Mouse (Mus musculus) midbrain, embryonic 14.5 days (tissue): ENCODE results near the gene Crtam. TPM values are rescaled to one million over a fixed set of nuclear protein-coding genes. Genes with fewer than 3 reads are reported as not detected.
A peak's percentile ranks its signal among the peaks of the same experiment; 100 is the strongest.

Experiments used
- ATAC-seq: fragments of 200-750 bp; cut with Nextera tagmentation; 2 replicates; pipeline ENCODE4 v1.8.0; 2017; ENCODE audit warnings: moderate number of reproducible peaks, moderate library complexity; ENCODE audit not compliant: low FRiP score, low TSS enrichment
- DNase-seq: peaks from one replicate; pipeline ENCODE4 v3.0.0-alpha.2; 2015
- H3K27ac ChIP-seq: fragments of 300-500 bp; sonication (generic); replicated peaks from 2 replicates; pipeline ENCODE4 v1.5.1; 2014; ENCODE audit warnings: mild to moderate bottlenecking, low read depth, low read length, moderate library complexity
- H3K27me3 ChIP-seq: fragments of 300-500 bp; sonication (generic); 2 replicates; pipeline ENCODE4 v1.6.1; 2014; ENCODE audit warnings: low read length, control low read depth, mixed read lengths; ENCODE audit not compliant: control insufficient read depth, insufficient read depth
- H3K36me3 ChIP-seq: fragments of 300-500 bp; sonication (generic); 2 replicates; pipeline ENCODE4 v1.6.1; 2014; ENCODE audit warnings: low read length, control low read depth; ENCODE audit not compliant: control insufficient read depth, insufficient read depth
- H3K4me1 ChIP-seq: fragments of 300-500 bp; sonication (generic); 2 replicates; pipeline ENCODE4 v1.6.1; 2014; ENCODE audit warnings: mild to moderate bottlenecking, antibody characterized with exemption, low read length, control low read depth; ENCODE audit not compliant: control insufficient read depth, insufficient read depth
- H3K4me2 ChIP-seq: fragments of 300-500 bp; sonication (generic); 2 replicates; pipeline ENCODE4 v1.6.1; 2014; ENCODE audit warnings: mild to moderate bottlenecking, low read length, moderate library complexity
- H3K4me3 ChIP-seq: fragments of 300-500 bp; sonication (generic); replicated peaks from 2 replicates; pipeline ENCODE4 v1.5.1; 2014; ENCODE audit warnings: low read depth, low read length
- H3K9ac ChIP-seq: fragments of 300-500 bp; sonication (generic); replicated peaks from 2 replicates; pipeline ENCODE4 v1.6.1; 2014; ENCODE audit warnings: mild to moderate bottlenecking, low read length, moderate library complexity
- H3K9me3 ChIP-seq: fragments of 300-500 bp; sonication (generic); 2 replicates; pipeline ENCODE4 v1.6.1; 2016; ENCODE audit warnings: low read length, control low read depth, mixed read lengths; ENCODE audit not compliant: control insufficient read depth
- WGBS: fragments of 180-500 bp; shearing (Covaris S2); extraction: QIAGEN DNeasy Blood & Tissue Kit; methylation state at CpG from one replicate; pipeline ENCODE4 v1.1.7; 2014; 5-methylcytosine and 5-hydroxymethylcytosine counted together
- polyA plus RNA-seq: library from polyadenylated mRNA; unstranded; fragments of >200 nt; fragmentation: Nextera tagmentation; extraction: Ambion mirVana; gene quantifications from 2 replicates; pipeline ENCODE4 v1.2.1, GENCODE M21; 2014

Gene Crtam
- polyA plus RNA-seq, 1 experiment from 2014 or later: 0.18 TPM

DNA sequence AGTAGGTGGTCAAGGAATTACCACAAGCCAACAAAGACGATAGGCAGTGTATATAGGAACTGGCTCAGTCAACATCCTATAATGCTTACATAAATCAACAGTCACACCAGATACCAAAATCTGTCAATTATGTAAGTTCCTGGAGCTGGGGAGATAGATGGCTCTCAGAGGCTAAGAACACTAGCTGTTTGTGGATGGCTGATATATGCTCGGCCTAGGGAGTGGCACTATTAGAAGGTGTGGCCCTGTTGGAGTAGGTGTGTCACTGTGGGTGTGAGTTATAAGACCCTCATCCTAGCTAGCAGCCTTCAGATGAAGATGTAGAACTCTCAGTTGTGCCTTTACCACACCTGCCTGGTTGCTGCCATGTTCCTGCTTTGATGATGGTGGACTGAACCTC lies 43.2 kb upstream of the Crtam start:
- no peak for ATAC-seq

GRCm38 (mm10) chr9:41044626-41045025 lies 40.2 kb upstream of the Crtam start:
- H3K36me3 ChIP-seq: no peaks in the 10 kb centered on the region
- no peak overlapping the region for H3K9ac ChIP-seq
- no peak overlapping the region for H3K4me2 ChIP-seq
- ATAC-seq (no peak), DNase-seq (peak; percentile 86)
- no peaks in the 10 kb centered on the region for H3K27me3 ChIP-seq
- no peaks in the 10 kb centered on the region for H3K9me3 ChIP-seq
- WGBS: 16% methylated on average over 3 of the region's 3 CpGs
- no peaks in the 10 kb centered on the region for H3K4me1 ChIP-seq
- no peak overlapping the region for H3K4me3 ChIP-seq
- H3K27ac ChIP-seq: no peak overlapping the region

More for the DNA sequence above, 43.2 kb upstream of the Crtam start:
- no peak overlapping the region for H3K4me3 ChIP-seq
- H3K9ac ChIP-seq: no peak overlapping the region
- H3K4me2 ChIP-seq: no peak overlapping the region
- H3K27ac ChIP-seq: no peak overlapping the region
- 94% methylated on average over 2 of the region's 2 CpGs for WGBS
- DNase-seq: no peak
- no peaks in the 10 kb centered on the region for H3K9me3 ChIP-seq
- no peaks in the 10 kb centered on the region for H3K36me3 ChIP-seq
- no peaks in the 10 kb centered on the region for H3K27me3 ChIP-seq
- H3K4me1 ChIP-seq: peaks cover 9% of the 10 kb centered on the region

- Histone ChIP-seq H3K27me3 (no peaks in the 10 kb centered on the region), H3K27ac (no peak overlapping the region), H3K4me2 (no peak overlapping the region), H3K4me1 (no peaks in the 10 kb centered on the region), H3K4me3 (no peak overlapping the region), H3K9me3 (no peaks in the 10 kb centered on the region), H3K9ac (no peak overlapping the region), H3K36me3 (no peaks in the 10 kb centered on the region)
- 76% methylated on average over 5 of the region's 5 CpGs for WGBS
- DNase-seq (no peak), ATAC-seq (no peak)
Measured at GRCm38 (mm10) chr9:41043641-41044040, 39.2 kb upstream of the Crtam start.

DNA sequence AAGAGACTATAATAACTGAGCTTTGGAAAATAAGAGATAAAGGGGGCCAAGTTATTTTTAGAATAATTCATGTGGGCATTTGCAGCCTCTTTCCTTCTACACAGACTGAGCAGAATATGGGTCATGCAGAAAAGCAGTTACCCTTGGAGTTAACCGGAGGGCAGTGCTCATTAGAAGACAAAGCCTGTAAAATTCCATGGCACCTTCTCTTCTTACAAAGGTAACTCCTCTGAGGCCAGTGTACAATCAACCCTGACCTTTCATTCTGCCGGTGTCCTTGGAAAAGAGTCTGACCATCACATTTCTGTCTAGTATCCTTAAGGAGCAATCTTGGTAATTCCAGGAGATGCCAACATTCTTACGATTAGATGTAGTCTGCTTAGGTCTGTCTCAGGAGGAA lies 37.0 kb upstream of the Crtam start:
- no peaks in the 10 kb centered on the region for H3K9me3 ChIP-seq
- ATAC-seq: no peak
- no peaks in the 10 kb centered on the region for H3K27me3 ChIP-seq
- H3K4me2 ChIP-seq: no peak overlapping the region
- no peak overlapping the region for H3K9ac ChIP-seq
- WGBS: 90% methylated on average over 3 of the region's 3 CpGs
- DNase-seq: no peak
- no peaks in the 10 kb centered on the region for H3K36me3 ChIP-seq
- no peaks in the 10 kb centered on the region for H3K4me1 ChIP-seq
- H3K4me3 ChIP-seq: no peak overlapping the region
- H3K27ac ChIP-seq: no peak overlapping the region

DNA sequence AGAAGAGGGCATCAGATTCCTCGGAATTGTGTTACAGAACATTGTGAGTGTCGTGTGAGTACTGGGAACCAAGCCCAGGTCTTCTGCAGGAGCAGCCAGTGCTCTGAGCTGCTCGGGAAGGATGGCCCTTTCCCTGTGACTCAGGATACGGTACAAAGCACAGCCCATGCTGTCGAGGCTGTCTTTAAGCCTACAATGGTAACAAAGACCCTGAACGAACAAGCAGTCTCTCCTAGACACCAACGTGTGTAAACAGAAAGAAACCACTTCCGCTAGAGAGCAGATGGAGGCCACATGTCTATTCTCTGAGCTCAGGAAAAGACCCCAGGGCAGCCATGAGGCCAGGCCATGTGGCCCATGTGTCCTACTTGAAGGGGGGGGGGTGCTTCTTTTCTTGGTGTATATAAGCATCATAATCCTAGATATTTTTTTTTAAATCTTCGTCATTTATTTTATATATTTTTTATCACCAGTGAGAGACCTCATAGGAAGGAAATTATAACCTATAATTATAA lies 33.8 kb upstream of the Crtam start:
- no peaks in the 10 kb centered on the region for H3K9me3 ChIP-seq
- ATAC-seq (no peak), DNase-seq (no peak)
- no peak overlapping the region for H3K9ac ChIP-seq
- H3K27me3 ChIP-seq: no peaks in the 10 kb centered on the region
- 62% methylated on average over 9 of the region's 9 CpGs for WGBS
- H3K36me3 ChIP-seq: no peaks in the 10 kb centered on the region
- no peak overlapping the region for H3K4me2 ChIP-seq
- H3K4me3 ChIP-seq: no peak overlapping the region
- no peak overlapping the region for H3K27ac ChIP-seq
- 0 out of 2 replicates have a peak, but pooled peaks cover 3% of the 10 kb centered on the region for H3K4me1 ChIP-seq

GRCm38 (mm10) chr9:41031590-41032489 lies 27.4 kb upstream of the Crtam start:
- DNase-seq (peak; percentile 73), ATAC-seq (peak; percentile 66)
- Histone ChIP-seq H3K9me3 (no peaks in the 10 kb centered on the region), H3K27me3 (no peaks in the 10 kb centered on the region), H3K4me1 (0 out of 2 replicates have a peak, but pooled peaks cover 3% of the 10 kb centered on the region), H3K36me3 (no peaks in the 10 kb centered on the region), H3K4me3 (no peak overlapping the region), H3K4me2 (peak overlapping the region; percentile 11), H3K9ac (no peak overlapping the region), H3K27ac (peak overlapping the region; percentile 84)
- 32% methylated on average over 18 of the region's 18 CpGs for WGBS

- Histone ChIP-seq H3K4me2 (no peak overlapping the region), H3K36me3 (no peaks in the 10 kb centered on the region), H3K4me3 (no peak overlapping the region), H3K4me1 (0 out of 2 replicates have a peak, but pooled peaks cover 3% of the 10 kb centered on the region), H3K27ac (no peak overlapping the region), H3K9me3 (no peaks in the 10 kb centered on the region), H3K9ac (no peak overlapping the region), H3K27me3 (no peaks in the 10 kb centered on the region)
- whole genome bisulfite sequencing: 75% methylated on average over 6 of the region's 6 CpGs
- peak; percentile 50 for DNase-seq
- ATAC-seq: no peak
Measured at GRCm38 (mm10) chr9:41029827-41030226, 25.4 kb upstream of the Crtam start.

GRCm38 (mm10) chr9:41028470-41028869 lies 24.0 kb upstream of the Crtam start:
- H3K9me3 ChIP-seq: no peaks in the 10 kb centered on the region
- DNase-seq: peak; percentile 70
- no peak overlapping the region for H3K9ac ChIP-seq
- no peak overlapping the region for H3K27ac ChIP-seq
- no peaks in the 10 kb centered on the region for H3K27me3 ChIP-seq
- H3K36me3 ChIP-seq: no peaks in the 10 kb centered on the region
- ATAC-seq: no peak
- no peak overlapping the region for H3K4me2 ChIP-seq
- H3K4me3 ChIP-seq: no peak overlapping the region
- H3K4me1 ChIP-seq: no peaks in the 10 kb centered on the region
- WGBS: 43% methylated on average over 5 of the region's 5 CpGs

DNA sequence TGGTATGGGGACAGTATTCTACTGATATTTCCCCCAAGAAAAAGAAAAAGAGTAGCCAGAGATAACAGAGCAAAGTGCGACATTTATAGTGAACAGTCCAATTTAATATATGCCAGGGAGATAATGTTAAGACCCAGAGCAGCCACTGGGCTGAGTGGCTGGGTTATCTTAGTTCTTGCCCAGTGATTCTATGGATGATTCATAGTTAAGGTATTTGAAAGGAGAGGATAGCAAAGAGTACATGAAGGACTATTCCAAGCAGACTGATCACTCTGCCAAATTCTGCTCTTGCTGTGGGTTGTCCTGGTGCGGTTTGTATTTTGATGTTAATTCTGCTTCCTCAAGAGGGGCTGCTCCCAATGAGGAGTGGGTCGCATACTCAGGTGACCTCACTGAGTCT lies 17.3 kb upstream of the Crtam start:
- WGBS: 71% methylated on average over 3 of the region's 3 CpGs
- no peaks in the 10 kb centered on the region for H3K4me1 ChIP-seq
- H3K9me3 ChIP-seq: no peaks in the 10 kb centered on the region
- H3K36me3 ChIP-seq: 0 out of 2 replicates have a peak, but pooled peaks cover 7% of the 10 kb centered on the region
- no peak for ATAC-seq
- no peak overlapping the region for H3K9ac ChIP-seq
- H3K4me2 ChIP-seq: no peak overlapping the region
- DNase-seq: no peak
- H3K27me3 ChIP-seq: no peaks in the 10 kb centered on the region
- H3K4me3 ChIP-seq: no peak overlapping the region
- H3K27ac ChIP-seq: no peak overlapping the region
